Mouse (Mus musculus): ENCODE measurements at regions not wholly inside any gene's neighbourhood (a gene's known extent, or its start where the extent isn't known, plus 50 kb on each side); places are given as distances from the start of the nearest gene placed in this dataset.

- no peak for ATAC-seq (replicated peaks; ENCODE audit: insufficient number of reproducible peaks, low FRiP score, low TSS enrichment, poor library complexity, severe bottlenecking)
Measured at GRCm38 (mm10) chr9:61780186-61780939, 134.0 kb downstream of the Rplp1 start.

- ATAC-seq (replicated peaks; ENCODE audit: insufficient number of reproducible peaks, low FRiP score, low TSS enrichment, poor library complexity, severe bottlenecking), result no peak
Measured at GRCm38 (mm10) chr9:61779165-61779564, 135.2 kb downstream of the Rplp1 start.

DNA sequence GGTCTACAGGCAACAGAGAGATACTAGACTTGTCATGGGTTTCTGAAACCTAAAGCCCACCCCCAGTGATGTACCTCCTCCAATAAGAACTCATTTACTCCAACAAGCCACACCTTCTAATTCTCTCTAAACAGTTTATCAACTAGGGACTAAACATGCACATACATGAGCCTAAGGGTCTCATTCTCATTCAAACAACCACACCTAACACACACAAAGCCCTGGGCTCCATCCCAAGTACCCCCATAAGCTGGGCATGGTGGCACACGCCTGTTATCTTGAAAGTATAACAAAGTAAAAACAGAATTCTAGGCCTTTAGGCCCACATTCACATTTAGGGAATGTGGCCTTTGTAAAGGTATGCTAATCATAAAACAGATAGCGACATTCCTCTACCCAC is 137.9 kb downstream of the Rplp1 start:
- ATAC-seq (replicated peaks; ENCODE audit: insufficient number of reproducible peaks, low FRiP score, low TSS enrichment, poor library complexity, severe bottlenecking), result no peak

DNA sequence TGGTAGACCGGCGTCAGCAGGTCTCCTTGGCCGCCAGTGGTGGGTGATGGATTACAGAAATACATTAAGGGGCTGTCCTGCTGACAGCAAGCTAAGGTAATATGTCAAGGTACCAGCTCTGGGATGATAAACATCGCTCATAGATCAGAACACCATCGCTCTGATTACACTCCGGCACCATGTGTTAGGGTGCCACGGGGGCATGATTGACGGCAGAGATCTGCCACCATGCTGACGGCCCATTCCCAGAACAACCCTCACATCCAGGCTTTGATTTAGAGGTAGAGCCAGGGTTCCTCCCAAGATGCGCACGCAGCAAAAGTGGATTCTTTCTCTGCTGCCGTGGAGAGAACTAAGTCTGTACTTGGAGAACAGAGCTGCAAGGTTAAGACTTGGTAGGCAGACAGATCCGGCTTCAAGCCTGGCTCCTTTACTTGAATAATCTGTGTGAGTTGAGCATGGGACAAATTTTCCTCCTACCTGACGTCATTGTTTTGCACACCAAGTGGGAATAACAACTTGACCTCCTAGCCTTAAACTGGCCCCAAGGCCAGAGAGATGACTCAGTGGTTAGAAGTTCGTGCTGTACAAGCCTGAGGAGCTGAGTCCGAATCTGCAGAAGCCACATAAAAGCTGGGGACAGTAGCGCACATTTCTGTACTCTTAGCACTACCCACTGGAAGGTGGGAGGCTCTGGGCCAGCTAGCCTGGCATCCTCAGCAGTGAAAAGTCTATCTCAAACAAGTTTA is 144.0 kb downstream of the Rplp1 start:
- ATAC-seq (replicated peaks; ENCODE audit: insufficient number of reproducible peaks, low FRiP score, low TSS enrichment, poor library complexity, severe bottlenecking), result no peak

- ATAC-seq (replicated peaks; ENCODE audit: insufficient number of reproducible peaks, low FRiP score, low TSS enrichment, poor library complexity, severe bottlenecking), result no peak
Measured at GRCm38 (mm10) chr9:61766187-61766586, 148.2 kb downstream of the Rplp1 start.

DNA sequence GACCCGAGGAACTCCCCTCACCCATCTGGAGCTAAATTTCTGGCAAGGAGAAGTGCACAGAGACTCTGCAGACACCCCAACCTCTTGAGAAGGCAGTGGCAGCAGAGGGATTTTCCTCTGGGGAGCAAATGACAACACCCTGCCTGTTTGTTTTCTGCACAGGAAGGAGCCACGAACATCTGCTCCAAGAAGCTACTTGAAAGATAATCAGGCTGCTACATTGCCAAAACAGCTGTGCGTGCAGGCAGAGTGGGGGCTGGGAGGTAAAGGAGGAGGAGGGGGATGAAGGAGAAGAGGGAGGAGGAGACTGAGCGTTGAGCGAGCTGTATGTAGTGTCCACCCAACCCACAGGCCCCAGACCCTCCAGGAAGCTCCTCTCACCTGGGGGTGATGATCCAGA is 149.0 kb downstream of the Rplp1 start:
- no peak for ATAC-seq (replicated peaks; ENCODE audit: insufficient number of reproducible peaks, low FRiP score, low TSS enrichment, poor library complexity, severe bottlenecking)

DNA sequence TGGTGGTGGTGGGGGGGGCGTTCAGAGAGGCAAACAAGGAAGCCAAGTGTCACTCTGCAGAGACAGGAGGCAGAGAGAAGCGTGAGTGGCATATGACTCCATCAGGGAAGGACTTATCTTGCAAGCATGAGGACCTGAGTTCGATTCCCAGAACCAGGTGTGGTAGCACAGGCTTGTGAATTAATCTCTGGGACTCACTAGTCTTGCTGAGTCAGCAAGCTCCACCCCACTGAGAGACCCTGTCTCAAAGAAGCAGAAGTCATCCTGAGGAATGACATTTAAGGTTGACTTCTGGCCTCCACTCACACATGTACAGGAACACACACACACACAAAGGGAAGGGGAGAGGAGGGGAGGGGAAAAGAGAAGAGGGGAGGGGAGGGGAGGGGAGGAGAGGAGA is 156.5 kb downstream of the Rplp1 start:
- no peak for ATAC-seq (replicated peaks; ENCODE audit: insufficient number of reproducible peaks, low FRiP score, low TSS enrichment, poor library complexity, severe bottlenecking)

- no peak for ATAC-seq (replicated peaks; ENCODE audit: insufficient number of reproducible peaks, low FRiP score, low TSS enrichment, poor library complexity, severe bottlenecking)
Measured at GRCm38 (mm10) chr9:61756801-61757342, 157.5 kb downstream of the Rplp1 start.

GRCm38 (mm10) chr9:61756224-61756800 is 158.0 kb downstream of the Rplp1 start:
- no peak for ATAC-seq (replicated peaks; ENCODE audit: insufficient number of reproducible peaks, low FRiP score, low TSS enrichment, poor library complexity, severe bottlenecking)

DNA sequence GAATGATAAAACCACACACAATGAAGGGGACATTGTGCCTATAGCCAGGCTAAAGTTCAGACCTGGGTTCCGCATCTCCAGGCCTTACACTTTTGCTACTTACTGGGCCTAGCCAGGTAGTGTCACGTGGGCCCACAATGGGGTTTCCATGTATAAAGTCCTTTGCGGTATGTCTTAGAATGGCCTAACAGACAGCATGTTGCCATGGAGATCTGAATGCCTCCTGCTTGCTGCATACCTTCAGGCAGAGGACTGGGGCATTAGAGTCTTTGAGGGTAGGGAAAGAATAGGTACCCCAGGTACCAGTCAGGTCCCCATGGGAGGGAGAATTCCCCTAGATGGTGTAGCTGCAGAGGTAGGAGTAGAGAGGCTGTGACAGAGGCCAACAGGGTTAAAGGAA is 159.0 kb downstream of the Rplp1 start:
- no peak for ATAC-seq (replicated peaks; ENCODE audit: insufficient number of reproducible peaks, low FRiP score, low TSS enrichment, poor library complexity, severe bottlenecking)

DNA sequence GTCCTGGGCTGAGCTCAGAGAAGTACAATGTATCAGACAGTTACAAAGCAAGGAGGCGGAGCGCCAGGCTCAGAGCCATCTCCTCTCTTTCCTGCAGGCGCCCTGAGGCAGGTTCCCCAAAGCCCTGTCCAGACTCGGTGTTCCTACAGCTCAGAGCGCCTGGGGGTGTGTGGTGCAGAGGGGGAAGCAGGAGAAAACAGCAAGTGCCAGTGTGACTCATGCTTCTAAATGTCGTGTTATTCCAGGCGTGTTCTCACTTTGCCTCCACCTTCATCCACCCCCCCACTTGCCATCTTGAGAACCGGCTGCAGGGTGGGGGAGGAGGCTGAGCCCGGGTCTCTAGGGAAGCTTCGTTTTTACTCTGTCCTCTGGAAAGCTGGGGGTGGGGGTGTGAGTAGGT is 160.5 kb downstream of the Rplp1 start:
- ATAC-seq (replicated peaks; ENCODE audit: insufficient number of reproducible peaks, low FRiP score, low TSS enrichment, poor library complexity, severe bottlenecking), result no peak

- ATAC-seq (replicated peaks; ENCODE audit: insufficient number of reproducible peaks, low FRiP score, low TSS enrichment, poor library complexity, severe bottlenecking), result no peak
Measured at GRCm38 (mm10) chr9:61749201-61749600, 165.1 kb downstream of the Rplp1 start.

DNA sequence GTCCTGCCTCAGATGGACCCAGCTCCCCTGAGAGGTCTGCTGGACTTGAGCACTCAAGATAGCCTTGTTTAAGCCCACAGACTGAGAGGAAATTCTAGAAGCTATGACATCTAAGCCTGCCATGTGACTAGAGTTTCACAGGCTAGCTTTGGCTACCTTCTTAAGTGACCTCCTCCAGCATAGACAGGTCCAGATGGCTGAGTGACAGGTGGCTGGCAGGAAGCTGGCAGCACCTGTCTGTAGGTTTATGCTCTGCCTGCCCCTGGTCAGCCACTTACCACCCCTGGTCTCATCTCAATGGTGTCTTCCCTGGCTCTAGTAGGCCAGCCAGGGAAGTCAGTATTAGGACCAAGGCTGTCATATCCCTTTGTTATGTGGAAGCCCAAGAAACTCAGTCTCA is 165.9 kb downstream of the Rplp1 start:
- no peak for ATAC-seq (replicated peaks; ENCODE audit: insufficient number of reproducible peaks, low FRiP score, low TSS enrichment, poor library complexity, severe bottlenecking)

DNA sequence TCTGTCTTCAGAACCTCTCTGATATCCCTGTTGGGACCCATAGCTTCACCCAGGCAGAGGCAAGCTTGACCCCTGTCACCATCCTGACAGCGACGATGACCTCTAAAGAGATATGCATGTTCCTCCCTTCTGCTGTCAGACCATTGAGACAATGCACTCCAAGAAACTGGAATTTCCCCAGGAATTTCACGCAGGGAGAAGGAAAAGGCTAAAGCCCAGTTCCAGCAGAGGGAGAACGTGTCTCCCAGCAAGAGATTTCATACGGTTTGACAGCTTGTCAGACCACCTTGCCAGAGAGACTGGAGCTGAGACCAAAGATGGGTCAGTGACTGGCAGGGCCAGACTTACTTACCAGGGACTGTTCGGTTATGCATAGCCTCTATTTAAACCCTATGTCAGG is 167.9 kb downstream of the Rplp1 start:
- no peak for ATAC-seq (replicated peaks; ENCODE audit: insufficient number of reproducible peaks, low FRiP score, low TSS enrichment, poor library complexity, severe bottlenecking)

- no peak for ATAC-seq (replicated peaks; ENCODE audit: insufficient number of reproducible peaks, low FRiP score, low TSS enrichment, poor library complexity, severe bottlenecking)
Measured at GRCm38 (mm10) chr9:61745301-61745801, 169.0 kb downstream of the Rplp1 start.

- no peak for ATAC-seq (replicated peaks; ENCODE audit: insufficient number of reproducible peaks, low FRiP score, low TSS enrichment, poor library complexity, severe bottlenecking)
Measured at GRCm38 (mm10) chr9:61733540-61733939, 180.8 kb downstream of the Rplp1 start.

DNA sequence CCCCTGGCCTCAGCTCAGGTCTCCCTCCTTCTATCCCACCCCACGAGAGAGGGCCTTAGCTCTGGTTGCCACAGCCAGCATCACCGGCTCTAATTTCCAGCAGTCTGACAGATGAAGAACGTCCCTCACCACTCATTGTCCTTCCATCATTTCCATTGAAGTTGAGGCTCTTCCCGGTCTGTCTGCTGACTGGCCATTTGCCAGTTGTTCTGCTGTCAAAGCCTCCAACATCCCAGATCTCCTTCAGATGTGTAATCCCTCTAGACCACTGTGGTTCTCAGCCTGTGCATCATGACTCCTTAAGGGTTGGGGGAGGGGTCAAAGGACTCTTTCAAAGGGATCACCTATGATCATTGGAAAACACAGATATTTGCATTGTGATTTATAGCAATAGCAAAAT is 181.6 kb downstream of the Rplp1 start:
- no peak for ATAC-seq (replicated peaks; ENCODE audit: insufficient number of reproducible peaks, low FRiP score, low TSS enrichment, poor library complexity, severe bottlenecking)

- ATAC-seq (replicated peaks; ENCODE audit: insufficient number of reproducible peaks, low FRiP score, low TSS enrichment, poor library complexity, severe bottlenecking), result no peak
Measured at GRCm38 (mm10) chr9:61728115-61728514, 186.2 kb downstream of the Rplp1 start.

GRCm38 (mm10) chr9:61727651-61728050 is 186.7 kb downstream of the Rplp1 start:
- no peak for ATAC-seq (replicated peaks; ENCODE audit: insufficient number of reproducible peaks, low FRiP score, low TSS enrichment, poor library complexity, severe bottlenecking)

- no peak for ATAC-seq (replicated peaks; ENCODE audit: insufficient number of reproducible peaks, low FRiP score, low TSS enrichment, poor library complexity, severe bottlenecking)
Measured at GRCm38 (mm10) chr9:61724070-61724469, 190.3 kb downstream of the Rplp1 start.
